Mouse (Mus musculus) brown adipose tissue, adult 24 weeks (tissue): ENCODE data around the gene Gm13769. TPM values are rescaled to one million over a fixed set of nuclear protein-coding genes. Genes with fewer than 3 reads are reported as not detected.
"Not testable (repeated sequence)": the region's sequence is repeated elsewhere in the genome, so short reads cannot be mapped to it uniquely, and the experiment has no call there.

Experiments
- H3K27ac ChIP-seq: fragments of 200-500 bp; replicated peaks from 2 replicates; pipeline ENCODE4 v1.5.1; 2012; ENCODE audit warnings: low read depth, mild to moderate bottlenecking, low read length
- H3K4me1 ChIP-seq: fragments of 200-500 bp; 2 replicates; pipeline ENCODE4 v1.6.1; 2012; ENCODE audit warnings: low read length, mixed read lengths; ENCODE audit not compliant: control insufficient read depth, insufficient read depth, insufficient read length
- H3K4me3 ChIP-seq: fragments of 200-500 bp; 2 replicates; pipeline ENCODE4 v1.5.1; 2012; ENCODE audit warnings: low read depth, mild to moderate bottlenecking, low read length, moderate library complexity; ENCODE audit not compliant: insufficient read depth
- polyA plus RNA-seq: library from polyadenylated mRNA; stranded (reverse); fragments of >200 nt; gene quantifications from 2 replicates; pipeline ENCODE4 v1.2.4, GENCODE M21; 2012; ENCODE audit not compliant: missing spikeins, insufficient read depth, insufficient read length

The Gm13769 gene
- not detected in 2 replicates for polyA plus RNA-seq

DNA sequence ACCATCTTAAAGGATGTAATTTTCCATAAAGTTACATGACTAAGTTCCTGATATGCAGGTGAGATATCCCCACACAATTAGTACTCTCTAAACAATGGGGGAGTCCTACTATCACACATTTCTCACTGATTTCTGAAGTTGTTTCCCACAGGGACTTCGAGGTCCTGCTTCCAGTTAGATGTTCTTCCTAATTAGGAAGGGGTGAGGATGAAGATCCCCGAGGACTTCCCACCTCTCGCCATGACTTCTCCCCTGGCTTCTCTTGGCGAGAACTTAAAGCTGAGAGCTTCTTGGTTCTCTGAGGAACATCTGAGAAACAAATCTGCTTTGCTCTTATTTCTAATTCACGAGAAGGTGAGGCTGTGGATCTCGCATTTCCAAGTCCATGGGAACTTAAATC is at the start of gene Gm13769:
Gm13769 (plus strand) TSS at position 301 of the 400 bp plus-strand sequence.
- not testable (repeated sequence) for H3K27ac ChIP-seq, H3K4me1 ChIP-seq, H3K4me3 ChIP-seq

DNA sequence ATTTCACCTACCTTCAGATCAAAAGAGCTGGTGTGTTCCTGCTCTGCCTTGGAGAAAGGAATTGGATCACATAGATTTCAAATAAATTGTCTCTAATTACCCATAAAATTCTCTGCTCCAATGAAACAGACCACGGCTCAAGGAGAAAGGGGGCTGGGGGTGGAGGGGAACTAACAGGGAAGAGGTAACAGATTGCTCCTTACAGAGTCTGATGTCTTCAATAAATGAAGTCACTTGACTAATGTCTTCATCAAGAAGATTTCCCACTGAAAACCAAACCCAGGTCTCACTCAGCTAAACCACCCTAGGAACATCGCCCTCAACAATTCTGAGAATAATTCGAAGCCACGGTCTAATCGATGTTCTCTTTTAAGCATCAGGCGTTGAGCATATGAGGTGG is 29.3 kb upstream of the Gm13769 start, which contains the start of gene Olfr1272:
Olfr1272 (minus strand) TSS at position 101 of the 400 bp plus-strand sequence.
- H3K27ac ChIP-seq: no peak within 1 kb of the TSS
- H3K4me3 ChIP-seq: no peak within 1 kb of the TSS
- no peaks in the 10 kb centered on the region for H3K4me1 ChIP-seq

DNA sequence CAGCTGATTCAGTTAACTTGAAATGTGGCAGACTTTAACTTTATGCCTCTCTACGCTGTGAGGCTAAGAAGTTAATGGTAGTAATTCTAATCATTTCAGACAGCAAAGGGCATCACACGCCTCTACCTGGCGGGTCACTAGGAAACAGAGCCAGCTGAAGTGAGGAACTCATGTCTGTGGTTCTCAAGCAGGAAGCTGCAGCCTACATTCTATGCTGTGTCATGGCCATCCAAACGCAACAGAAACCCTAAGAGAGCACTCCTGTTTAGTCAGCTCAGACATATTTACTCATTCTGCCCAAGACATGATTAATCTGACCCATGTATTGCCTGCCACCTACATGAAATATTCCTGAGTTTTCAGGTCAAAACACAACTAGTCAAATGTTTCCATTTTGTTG is 24.7 kb downstream of the Gm13769 start:
- not testable (repeated sequence) for H3K4me1 ChIP-seq, H3K4me3 ChIP-seq

DNA sequence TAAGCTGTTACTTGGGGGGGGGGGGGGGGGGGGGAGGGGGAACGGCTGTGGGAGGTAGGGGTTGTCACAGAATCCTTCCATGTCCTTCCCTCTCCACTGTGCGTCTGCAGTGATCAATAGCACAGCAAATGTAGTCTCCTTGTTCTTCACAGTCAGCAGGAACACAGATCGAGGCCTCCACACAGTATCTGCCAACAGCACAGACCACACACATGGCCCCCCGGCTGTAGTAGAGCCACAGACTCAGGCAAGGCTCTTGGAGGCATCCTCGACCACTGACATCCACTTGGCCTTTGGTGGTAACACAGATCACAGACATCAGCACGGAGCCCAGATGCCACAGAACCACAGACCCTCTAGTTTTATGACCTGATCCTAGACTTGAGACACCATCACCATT is 29.0 kb downstream of the Gm13769 start:
- not testable (repeated sequence) for H3K27ac ChIP-seq, H3K4me1 ChIP-seq, H3K4me3 ChIP-seq

More for the DNA sequence above, 24.7 kb downstream of the Gm13769 start:
- not testable (repeated sequence) for H3K27ac ChIP-seq

DNA sequence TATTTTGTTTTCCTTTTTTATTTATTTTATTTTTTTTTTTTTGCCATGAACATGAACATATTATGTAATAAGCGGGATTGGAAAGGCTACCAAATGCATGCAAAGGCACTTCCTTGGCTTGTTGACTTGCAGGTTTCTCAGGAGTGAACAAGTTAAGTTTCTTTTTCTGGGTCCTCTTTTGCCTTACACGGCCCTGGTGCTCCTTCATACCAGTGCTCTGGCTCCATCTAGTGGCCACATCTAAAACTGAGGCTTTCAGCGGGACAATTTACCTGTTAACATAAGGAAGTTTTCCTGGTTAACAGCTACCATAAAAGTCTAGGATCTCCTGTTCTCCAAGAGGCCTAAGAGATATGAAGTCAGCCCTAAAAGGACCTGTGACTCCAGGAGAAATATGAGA is 29.5 kb downstream of the Gm13769 start:
- H3K27ac ChIP-seq, H3K4me1 ChIP-seq, H3K4me3 ChIP-seq: not testable (repeated sequence)

DNA sequence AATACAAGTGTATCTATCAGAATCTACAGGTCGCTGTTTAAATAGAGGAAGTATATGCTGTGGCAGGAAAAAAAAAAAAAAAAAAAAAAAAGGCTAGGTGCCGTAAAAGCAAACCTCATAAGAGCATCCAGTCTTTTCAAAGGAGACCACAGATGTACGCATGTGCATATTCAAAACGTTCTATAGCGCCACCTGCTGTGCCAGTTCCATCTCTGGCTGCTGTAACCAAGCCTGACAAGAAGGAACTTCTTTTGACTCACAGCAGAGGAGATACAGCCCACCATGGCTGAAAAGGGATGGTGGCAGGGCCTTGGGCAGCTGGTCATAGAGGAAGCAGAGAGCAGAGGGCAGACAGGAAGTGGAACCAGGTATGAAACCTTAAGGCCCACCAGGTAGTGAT is 37.2 kb downstream of the Gm13769 start:
- H3K27ac ChIP-seq, H3K4me1 ChIP-seq: not testable (repeated sequence)

DNA sequence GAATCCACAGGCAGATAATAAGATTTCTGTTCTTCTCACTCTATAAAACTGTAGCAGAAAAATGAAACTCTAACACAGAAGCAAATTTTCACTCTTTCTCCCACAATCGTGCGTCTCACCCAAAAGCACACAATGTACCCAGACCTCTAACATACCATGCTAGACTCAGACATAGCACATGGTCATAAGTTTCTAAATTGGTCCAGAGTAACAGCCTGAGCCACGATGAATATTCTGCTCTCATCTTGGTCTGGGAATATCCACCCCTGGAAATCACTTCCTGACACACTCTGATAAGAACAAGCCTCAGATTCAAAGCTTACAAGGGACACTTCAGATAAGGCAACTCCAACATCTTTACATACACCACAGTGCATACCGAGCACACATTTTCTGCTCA is 38.2 kb downstream of the Gm13769 start:
- not testable (repeated sequence) for H3K27ac ChIP-seq, H3K4me3 ChIP-seq, H3K4me1 ChIP-seq

More for the DNA sequence above, 37.2 kb downstream of the Gm13769 start:
- H3K4me3 ChIP-seq: not testable (repeated sequence)

Other genes with a start within 250 kb of the Gm13769 start
- gene Olfr1269, start 200.8 kb upstream of the Gm13769 start, polyA plus RNA-seq: not detected in 2 replicates
- gene Olfr32, start 179.9 kb upstream of the Gm13769 start, polyA plus RNA-seq: not detected in 2 replicates
- gene Olfr1270, start 169.1 kb upstream of the Gm13769 start, polyA plus RNA-seq: not detected in 2 replicates
- gene Olfr1506, start 97.7 kb upstream of the Gm13769 start, polyA plus RNA-seq: not detected in 2 replicates
- not detected in 2 replicates for gene Olfr142, start 64.6 kb upstream of the Gm13769 start, polyA plus RNA-seq
- gene Olfr1271, start 51.2 kb upstream of the Gm13769 start, polyA plus RNA-seq: not detected in 2 replicates
- gene Olfr1272, start 29.4 kb upstream of the Gm13769 start, polyA plus RNA-seq: not detected in 2 replicates
- gene Olfr1274-ps, start 76.5 kb downstream of the Gm13769 start, polyA plus RNA-seq: not detected in 2 replicates